Comparison of ENCODE assay signal across 8 mouse cellular contexts in genomic region chr7:45078513-45078912, GRCm38 (mm10). TPM values are rescaled to one million over a fixed set of nuclear protein-coding genes. Genes with fewer than 3 reads are reported as not detected.
DNase-seq lines count a peak whose midpoint lies in the region; ATAC-seq and TF ChIP-seq lines count a peak whose summit lies in the region.

No protein-coding gene starts in this region.

- no peaks in the 10 kb centered on the region for H3K27me3 ChIP-seq in hindbrain, embryonic 10.5 days (ENCODE audit: insufficient read depth, poor library complexity, severe bottlenecking)
- H3K27me3 ChIP-seq in hindbrain, embryonic 12.5 days, result no peaks in the 10 kb centered on the region
- no peaks in the 10 kb centered on the region for H3K27me3 ChIP-seq in heart, embryonic 10.5 days (ENCODE audit: insufficient read depth, poor library complexity, severe bottlenecking)
- H3K27me3 ChIP-seq in limb, embryonic 11.5 days (ENCODE audit: control insufficient read depth, insufficient read depth, low read length), result no peaks in the 10 kb centered on the region
- H3K27me3 ChIP-seq in midbrain, postnatal 0 days (ENCODE audit: insufficient read depth, low read length), result no peaks in the 10 kb centered on the region

- WGBS in hindbrain, embryonic 10.5 days, result 41% methylated on average over 9 of the region's 9 CpGs
- 42% methylated on average over 9 of the region's 9 CpGs for WGBS in hindbrain, embryonic 12.5 days
- WGBS in heart, embryonic 10.5 days, result 27% methylated on average over 9 of the region's 9 CpGs
- 42% methylated on average over 9 of the region's 9 CpGs for WGBS in limb, embryonic 11.5 days
- 38% methylated on average over 9 of the region's 9 CpGs for WGBS in midbrain, postnatal 0 days

- ATAC-seq in hindbrain, embryonic 12.5 days (ENCODE audit: low FRiP score), result no peak
- no peak for ATAC-seq in limb, embryonic 11.5 days (ENCODE audit: insufficient number of reproducible peaks, low FRiP score, low TSS enrichment, low read depth)
- no peak for ATAC-seq in midbrain, postnatal 0 days (ENCODE audit: low FRiP score)

- peak; percentile 87 for TF ChIP-seq CTCF in midbrain, postnatal 0 days (IDR thresholded peaks at IDR 0.05)

- peaks cover 12% of the 10 kb centered on the region; the same call in 1 of the 2 replicates for H3K4me1 ChIP-seq in hindbrain, embryonic 10.5 days (replicated peaks)
- H3K4me1 ChIP-seq in hindbrain, embryonic 12.5 days, result peaks cover 3% of the 10 kb centered on the region; the same call in 1 of the 2 replicates
- H3K4me1 ChIP-seq in heart, embryonic 10.5 days, result peaks cover 36% of the 10 kb centered on the region
- 0 out of 2 replicates have a peak, but pooled peaks cover 6% of the 10 kb centered on the region for H3K4me1 ChIP-seq in limb, embryonic 11.5 days (ENCODE audit: control insufficient read depth, insufficient read depth, low read length)
- no peaks in the 10 kb centered on the region for H3K4me1 ChIP-seq in midbrain, postnatal 0 days (ENCODE audit: insufficient read depth, low read length)

- DNase-seq in hindbrain, embryonic 10.5 days (ENCODE audit: low spot score), result peak; percentile 74
- peak; percentile 83 for DNase-seq in R1 (ENCODE audit: low read depth, low spot score)
- DNase-seq in cerebellum, postnatal 4 days (ENCODE audit: low spot score in 2 of 2), result peak; percentile 58 to 68
- DNase-seq in heart, embryonic 10.5 days (ENCODE audit: low spot score), result peak; percentile 89
- DNase-seq in limb, embryonic 11.5 days (ENCODE audit: low spot score), result peak; percentile 84
- DNase-seq in midbrain, postnatal 0 days (ENCODE audit: low spot score), result peak; percentile 75
- peak; percentile 67 to 74 for DNase-seq in spleen, postnatal 36 days (ENCODE audit: low spot score in 2 of 2)

- H3K9ac ChIP-seq in hindbrain, embryonic 12.5 days, result no peak overlapping the region
- H3K9ac ChIP-seq in limb, embryonic 11.5 days (ENCODE audit: low read length), result no peak overlapping the region
- H3K9ac ChIP-seq in midbrain, postnatal 0 days (replicated peaks; ENCODE audit: low read length, poor library complexity, severe bottlenecking), result no peak overlapping the region

- no peak overlapping the region for H3K27ac ChIP-seq in hindbrain, embryonic 10.5 days
- H3K27ac ChIP-seq in hindbrain, embryonic 12.5 days, result no peak overlapping the region
- no peak overlapping the region for H3K27ac ChIP-seq in heart, embryonic 10.5 days
- H3K27ac ChIP-seq in limb, embryonic 11.5 days (replicated peaks; ENCODE audit: low read depth, low read length), result no peak overlapping the region
- H3K27ac ChIP-seq in midbrain, postnatal 0 days (ENCODE audit: low read depth, low read length), result no peak overlapping the region

- no peak overlapping the region for H3K4me2 ChIP-seq in hindbrain, embryonic 12.5 days (replicated peaks)
- no peak overlapping the region for H3K4me2 ChIP-seq in limb, embryonic 11.5 days (ENCODE audit: low read depth, severe bottlenecking)
- no peak overlapping the region for H3K4me2 ChIP-seq in midbrain, postnatal 0 days (ENCODE audit: low read depth, low read length, poor library complexity, severe bottlenecking)

- no peak overlapping the region for H3K4me3 ChIP-seq in hindbrain, embryonic 10.5 days
- H3K4me3 ChIP-seq in hindbrain, embryonic 12.5 days, result no peak overlapping the region
- H3K4me3 ChIP-seq in heart, embryonic 10.5 days, result no peak overlapping the region
- H3K4me3 ChIP-seq in limb, embryonic 11.5 days (ENCODE audit: low read depth, low read length), result no peak overlapping the region
- H3K4me3 ChIP-seq in midbrain, postnatal 0 days (ENCODE audit: low read depth, low read length), result no peak overlapping the region

- no peaks in the 10 kb centered on the region for H3K9me3 ChIP-seq in hindbrain, embryonic 10.5 days
- H3K9me3 ChIP-seq in hindbrain, embryonic 12.5 days (replicated peaks), result no peaks in the 10 kb centered on the region
- H3K9me3 ChIP-seq in heart, embryonic 10.5 days, result no peaks in the 10 kb centered on the region
- no peaks in the 10 kb centered on the region for H3K9me3 ChIP-seq in limb, embryonic 11.5 days (ENCODE audit: control insufficient read depth, low read length)
- H3K9me3 ChIP-seq in midbrain, postnatal 0 days (ENCODE audit: low read length), result no peaks in the 10 kb centered on the region

- peaks cover 58% of the 10 kb centered on the region for H3K36me3 ChIP-seq in hindbrain, embryonic 10.5 days
- H3K36me3 ChIP-seq in hindbrain, embryonic 12.5 days, result peaks cover 38% of the 10 kb centered on the region
- H3K36me3 ChIP-seq in heart, embryonic 10.5 days, result peaks cover 62% of the 10 kb centered on the region
- H3K36me3 ChIP-seq in limb, embryonic 11.5 days (ENCODE audit: control insufficient read depth, insufficient read depth, low read length), result peaks cover 2% of the 10 kb centered on the region; the same call in 1 of the 2 replicates
- H3K36me3 ChIP-seq in midbrain, postnatal 0 days (ENCODE audit: insufficient read depth, low read length), result peaks cover 31% of the 10 kb centered on the region

RNA-seq across cellular contexts. Expression of gene Rcn3, which starts 13.5 kb away (rescaled TPM):
- polyA plus RNA-seq in hindbrain, embryonic 10.5 days (2016; fragmentation: Nextera tagmentation; extraction: Ambion mirVana), result 127 and 135 TPM in 2 replicates
- polyA plus RNA-seq in hindbrain, embryonic 12.5 days (2016; fragmentation: Nextera tagmentation; extraction: Ambion mirVana), result 177 and 180 TPM in 2 replicates
- polyA plus RNA-seq in heart, embryonic 10.5 days (2016; fragmentation: Nextera tagmentation; extraction: Ambion mirVana), result 270 and 314 TPM in 2 replicates
- polyA plus RNA-seq in limb, embryonic 11.5 days (2014; fragmentation: Nextera tagmentation; extraction: Ambion mirVana), result 220 and 245 TPM in 2 replicates
- 24.2 and 29.5 TPM in 2 replicates for total RNA-seq in midbrain, postnatal 0 days (2014; rRNA removed)
- polyA plus RNA-seq in midbrain, postnatal 0 days (2015; fragmentation: Nextera tagmentation; extraction: Ambion mirVana), result 31.9 and 33.6 TPM in 2 replicates

RNA-seq across cellular contexts. Expression of gene Prrg2, which starts 16.0 kb away (rescaled TPM):
- polyA plus RNA-seq in hindbrain, embryonic 10.5 days (2016; fragmentation: Nextera tagmentation; extraction: Ambion mirVana), result 16.9 and 18.6 TPM in 2 replicates
- polyA plus RNA-seq in hindbrain, embryonic 12.5 days (2016; fragmentation: Nextera tagmentation; extraction: Ambion mirVana), result 17.8 and 18.0 TPM in 2 replicates
- polyA plus RNA-seq in heart, embryonic 10.5 days (2016; fragmentation: Nextera tagmentation; extraction: Ambion mirVana), result 15.0 and 16.8 TPM in 2 replicates
- 22.1 and 24.6 TPM in 2 replicates for polyA plus RNA-seq in limb, embryonic 11.5 days (2014; fragmentation: Nextera tagmentation; extraction: Ambion mirVana)
- 7.7 and 10.3 TPM in 2 replicates for total RNA-seq in midbrain, postnatal 0 days (2014; rRNA removed)
- 13.7 and 15.7 TPM in 2 replicates for polyA plus RNA-seq in midbrain, postnatal 0 days (2015; fragmentation: Nextera tagmentation; extraction: Ambion mirVana)

RNA-seq across cellular contexts. Expression of gene Nosip, which starts 16.3 kb away (rescaled TPM):
- 67.8 and 70.7 TPM in 2 replicates for polyA plus RNA-seq in hindbrain, embryonic 10.5 days (2016; fragmentation: Nextera tagmentation; extraction: Ambion mirVana)
- polyA plus RNA-seq in hindbrain, embryonic 12.5 days (2016; fragmentation: Nextera tagmentation; extraction: Ambion mirVana), result 55.9 and 60.0 TPM in 2 replicates
- polyA plus RNA-seq in heart, embryonic 10.5 days (2016; fragmentation: Nextera tagmentation; extraction: Ambion mirVana), result 59.9 and 65.2 TPM in 2 replicates
- 70.2 and 73.9 TPM in 2 replicates for polyA plus RNA-seq in limb, embryonic 11.5 days (2014; fragmentation: Nextera tagmentation; extraction: Ambion mirVana)
- total RNA-seq in midbrain, postnatal 0 days (2014; rRNA removed), result 68.3 and 79.4 TPM in 2 replicates
- 70.0 and 72.3 TPM in 2 replicates for polyA plus RNA-seq in midbrain, postnatal 0 days (2015; fragmentation: Nextera tagmentation; extraction: Ambion mirVana)

RNA-seq across cellular contexts. Expression of gene Fcgrt, which starts 25.1 kb away (rescaled TPM):
- 9.9 and 13.1 TPM in 2 replicates for polyA plus RNA-seq in hindbrain, embryonic 10.5 days (2016; fragmentation: Nextera tagmentation; extraction: Ambion mirVana)
- 20.2 and 21.0 TPM in 2 replicates for polyA plus RNA-seq in hindbrain, embryonic 12.5 days (2016; fragmentation: Nextera tagmentation; extraction: Ambion mirVana)
- 7.8 and 10.2 TPM in 2 replicates for polyA plus RNA-seq in heart, embryonic 10.5 days (2016; fragmentation: Nextera tagmentation; extraction: Ambion mirVana)
- 8.0 and 9.8 TPM in 2 replicates for polyA plus RNA-seq in limb, embryonic 11.5 days (2014; fragmentation: Nextera tagmentation; extraction: Ambion mirVana)
- 27.2 and 30.5 TPM in 2 replicates for total RNA-seq in midbrain, postnatal 0 days (2014; rRNA removed)
- polyA plus RNA-seq in midbrain, postnatal 0 days (2015; fragmentation: Nextera tagmentation; extraction: Ambion mirVana), result 36.4 and 44.5 TPM in 2 replicates

RNA-seq across cellular contexts. Expression of gene Prr12, which starts 25.8 kb away (rescaled TPM):
- 11.9 and 13.4 TPM in 2 replicates for polyA plus RNA-seq in hindbrain, embryonic 10.5 days (2016; fragmentation: Nextera tagmentation; extraction: Ambion mirVana)
- 10.9 and 14.0 TPM in 2 replicates for polyA plus RNA-seq in hindbrain, embryonic 12.5 days (2016; fragmentation: Nextera tagmentation; extraction: Ambion mirVana)
- 8.8 and 13.3 TPM in 2 replicates for polyA plus RNA-seq in heart, embryonic 10.5 days (2016; fragmentation: Nextera tagmentation; extraction: Ambion mirVana)
- 18.5 and 20.0 TPM in 2 replicates for polyA plus RNA-seq in limb, embryonic 11.5 days (2014; fragmentation: Nextera tagmentation; extraction: Ambion mirVana)
- total RNA-seq in midbrain, postnatal 0 days (2014; rRNA removed), result 17.4 and 17.9 TPM in 2 replicates
- 8.8 and 9.2 TPM in 2 replicates for polyA plus RNA-seq in midbrain, postnatal 0 days (2015; fragmentation: Nextera tagmentation; extraction: Ambion mirVana)
